Mouse (Mus musculus) adrenal gland, adult (tissue): ENCODE results near the gene Kcnq1.

Experiments used
- DNase-seq, 2 experiments: peaks; one replicate each; pipeline ENCODE4 v3.0.0; 2022 to 2023; ENCODE audit warnings: low spot score in 1 of 2; ENCODE audit not compliant: inconsistent age in 2 of 2

Gene Kcnq1

DNA sequence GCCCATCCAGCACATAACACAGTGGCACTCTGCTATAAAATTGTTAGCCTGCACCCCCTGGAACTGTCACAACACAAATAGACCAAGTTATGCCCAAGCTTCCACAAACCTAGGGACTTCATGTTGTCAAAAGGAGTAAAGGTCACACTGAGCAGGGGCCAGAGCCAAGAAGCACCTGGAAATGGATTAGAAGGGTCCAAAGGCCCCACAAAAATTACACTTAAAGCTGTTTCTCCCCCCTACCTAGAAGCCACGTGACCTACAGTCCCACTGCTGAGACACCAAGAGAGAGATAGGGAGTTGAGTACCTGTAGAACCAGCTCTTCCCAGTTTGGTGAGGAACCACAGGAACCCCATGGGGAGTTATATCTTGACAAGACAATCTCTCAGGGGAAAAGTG is 253.6 kb downstream of the Kcnq1 start:
- DNase-seq, result no peak

DNA sequence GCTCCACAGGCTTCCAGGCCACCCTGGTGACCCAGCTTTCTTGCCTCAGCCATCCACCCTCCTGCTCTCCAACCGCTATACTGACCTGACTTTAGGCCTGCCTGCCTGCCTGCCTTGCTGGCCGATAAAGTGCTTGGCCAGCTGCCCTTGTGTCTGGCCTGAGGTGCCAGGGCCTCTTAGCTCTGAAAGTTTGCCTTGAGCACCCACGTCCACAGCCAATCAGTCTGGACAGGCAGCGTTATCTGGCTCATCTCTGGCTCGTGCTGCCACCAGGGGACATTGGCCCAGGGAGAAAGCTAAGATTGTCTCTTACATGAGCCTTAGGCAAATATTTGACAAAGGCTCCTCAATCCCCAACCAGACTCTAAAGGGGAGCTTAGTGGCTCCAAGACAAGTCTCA is 254.6 kb downstream of the Kcnq1 start:
- DNase-seq, result no peak

DNA sequence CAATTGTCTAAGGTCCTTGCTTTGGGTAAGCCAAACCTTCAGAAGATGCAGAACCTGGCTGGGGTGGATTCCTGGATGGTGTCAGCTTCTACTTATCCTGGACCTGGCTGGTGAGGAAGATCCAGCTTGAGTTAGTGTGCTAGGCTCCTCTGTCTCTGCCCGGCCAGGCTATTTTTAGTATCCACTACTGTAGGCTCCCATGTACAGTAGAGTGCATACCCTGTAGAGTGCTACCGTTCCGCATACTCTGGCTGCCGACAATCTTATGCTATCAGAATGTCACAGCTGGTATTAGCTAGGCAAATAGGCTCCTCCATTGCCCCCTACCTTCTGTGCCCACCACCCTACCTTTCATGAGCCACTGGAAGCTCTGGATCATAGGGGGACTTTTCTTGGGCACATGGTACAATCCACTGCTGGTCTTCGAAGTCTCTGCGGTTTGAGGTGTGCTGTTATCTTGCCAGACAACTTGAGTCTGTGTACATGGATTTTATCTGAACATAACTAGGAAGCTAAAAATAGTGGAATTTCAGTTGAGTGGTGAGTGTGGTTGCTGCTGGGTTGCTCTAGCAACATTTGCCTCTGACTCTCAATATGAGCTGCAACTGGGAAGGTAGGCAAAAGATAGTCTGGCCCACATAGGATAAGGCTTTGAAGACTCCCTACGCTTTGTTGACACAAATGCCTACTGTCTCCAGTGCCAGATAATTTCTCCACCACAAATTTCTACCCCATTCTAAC is 258.1 kb downstream of the Kcnq1 start:
- no peak for DNase-seq

DNA sequence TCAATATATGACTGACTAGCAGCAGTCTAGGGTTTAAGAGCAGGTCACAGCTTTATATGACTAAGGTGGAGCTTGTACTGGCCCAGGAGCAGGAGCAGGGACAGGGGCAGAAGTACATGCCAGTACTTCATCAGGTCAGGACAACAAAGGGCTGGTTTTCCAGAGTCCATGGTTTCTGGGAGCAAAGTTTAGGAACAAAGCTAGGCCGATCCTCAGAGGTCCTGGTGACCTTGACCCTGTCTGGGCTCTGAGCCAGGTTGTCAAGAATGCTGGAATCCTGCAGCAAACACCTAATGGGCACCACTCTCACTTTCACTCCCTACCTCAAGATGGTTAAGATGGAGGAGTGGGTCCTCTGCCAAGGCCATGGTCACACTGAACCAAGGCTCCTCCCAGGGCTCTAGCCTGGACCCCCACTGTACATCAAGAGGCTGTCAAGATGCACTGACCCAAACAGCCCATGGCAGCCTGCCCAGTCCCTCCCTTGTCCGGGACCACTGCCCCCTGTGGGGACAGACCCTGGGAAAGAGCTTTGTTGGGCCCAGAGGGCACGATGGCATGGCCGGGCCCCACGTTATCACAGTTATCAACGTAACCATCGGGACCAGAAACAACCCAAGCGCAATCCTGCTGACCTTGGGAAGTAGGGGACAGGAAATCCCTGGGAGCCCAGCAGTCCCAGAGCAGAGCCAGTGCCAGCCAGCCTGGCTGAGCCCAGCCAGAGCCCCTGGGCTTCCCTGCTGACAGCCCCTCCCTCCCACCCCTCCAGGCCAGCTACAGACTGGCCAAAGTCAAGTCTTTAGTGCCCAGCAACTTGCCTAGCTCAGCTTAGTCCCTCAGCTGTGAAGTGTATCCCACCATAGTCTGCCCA is 259.0 kb downstream of the Kcnq1 start:
- peak; percentile 48 to 70 for DNase-seq

DNA sequence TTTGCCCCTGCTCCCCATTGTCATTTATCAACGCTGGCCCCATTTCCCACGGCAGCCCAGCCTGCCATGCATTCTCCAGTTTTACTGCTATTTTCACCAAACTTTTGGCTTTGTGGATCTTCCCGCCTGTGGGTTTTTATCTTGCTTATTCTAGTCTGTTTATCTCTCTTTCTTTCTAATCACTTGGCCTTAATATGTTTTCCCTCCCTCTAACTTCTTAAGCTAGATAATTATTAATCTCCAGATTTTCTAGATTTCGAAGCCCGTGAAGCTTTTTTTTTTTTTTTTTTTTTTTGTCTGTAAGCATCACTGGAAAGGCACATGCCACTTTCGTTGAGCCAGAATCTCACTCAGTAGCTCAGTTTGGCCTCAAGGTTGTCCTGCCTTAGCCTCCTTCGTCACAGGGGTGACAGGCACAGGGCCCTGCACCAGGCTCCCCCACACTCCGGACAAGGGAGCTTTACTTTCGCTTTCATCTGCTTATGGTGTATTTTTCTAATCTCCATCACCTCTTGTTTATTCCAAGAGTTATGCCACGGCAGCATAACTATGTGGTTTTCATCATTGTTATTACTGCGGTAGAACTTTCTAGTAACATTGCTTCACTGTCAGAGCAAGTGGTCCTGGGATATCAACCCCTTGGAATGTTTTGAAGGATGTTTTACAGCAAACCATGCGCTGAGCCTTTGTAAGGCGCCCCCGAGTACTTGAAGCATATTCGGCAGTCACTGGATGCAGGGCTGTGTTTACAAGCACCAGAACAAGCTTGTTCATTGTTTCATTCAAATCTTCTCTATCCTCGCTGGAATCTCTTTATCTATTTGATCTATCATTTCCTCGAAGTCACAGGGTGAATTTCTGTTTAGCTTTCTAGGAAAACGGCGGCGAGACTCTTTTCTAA is 261.5 kb downstream of the Kcnq1 start:
- DNase-seq, result peak; percentile 37 to 77

DNA sequence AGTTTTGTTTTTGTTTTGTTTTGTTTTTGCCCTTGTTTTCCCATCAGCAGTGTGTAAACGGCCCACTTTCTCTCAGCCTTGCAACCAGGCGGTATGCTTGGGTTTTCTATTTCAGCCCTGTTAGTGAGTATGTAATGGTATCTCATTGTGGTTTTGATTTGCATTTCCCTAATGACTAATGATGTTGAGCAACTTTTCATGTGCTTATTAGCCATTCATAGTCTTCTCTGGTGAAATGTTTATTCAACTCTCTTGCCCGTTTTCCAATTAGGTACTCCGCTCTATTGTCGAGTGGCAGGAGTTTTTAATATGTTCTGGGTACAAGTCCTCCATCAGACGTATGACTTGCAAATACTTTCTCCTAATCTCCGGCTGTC is 262.1 kb downstream of the Kcnq1 start:
- peak in 1 of 2 experiments; percentile 74 for DNase-seq

DNA sequence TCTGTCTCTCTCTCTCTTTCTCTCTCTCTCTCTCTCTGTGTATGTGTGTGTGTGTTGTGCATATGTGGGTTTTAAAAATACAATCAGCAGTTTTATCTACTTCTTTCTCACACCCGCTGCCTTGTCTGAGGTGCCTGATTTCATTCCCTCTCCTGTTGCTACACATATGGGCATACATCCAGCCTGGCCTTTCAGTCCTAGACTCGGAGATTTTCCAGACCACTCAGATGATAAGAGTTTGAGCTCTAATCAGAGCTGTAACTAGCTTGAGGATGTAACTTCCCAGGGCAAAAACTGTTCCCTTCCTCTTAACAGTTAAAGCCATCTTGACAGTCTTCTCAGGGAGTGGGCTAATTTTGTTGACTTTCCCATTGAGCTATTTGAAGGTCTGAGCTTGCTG is 265.2 kb downstream of the Kcnq1 start:
- no peak for DNase-seq

DNA sequence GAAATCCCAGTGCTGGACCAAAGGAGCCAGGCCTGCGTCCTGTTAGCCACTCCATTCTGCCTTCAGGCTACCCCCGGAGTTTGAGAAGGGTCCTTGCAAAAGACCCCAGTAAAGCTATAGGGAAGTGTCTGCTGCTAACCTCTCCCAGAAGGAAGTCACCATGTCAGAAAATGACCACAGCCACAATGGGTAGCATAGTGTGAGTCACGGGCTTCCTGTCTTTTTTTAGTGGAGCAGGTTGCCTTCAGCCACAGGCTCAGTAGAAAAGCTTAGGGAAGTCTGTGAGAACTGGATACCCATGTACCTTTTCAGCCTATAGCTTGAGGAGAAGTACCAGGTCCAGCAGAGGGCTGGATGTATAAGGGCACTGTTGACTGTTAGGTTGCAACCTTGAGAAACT is 267.1 kb downstream of the Kcnq1 start:
- DNase-seq, result no peak

DNA sequence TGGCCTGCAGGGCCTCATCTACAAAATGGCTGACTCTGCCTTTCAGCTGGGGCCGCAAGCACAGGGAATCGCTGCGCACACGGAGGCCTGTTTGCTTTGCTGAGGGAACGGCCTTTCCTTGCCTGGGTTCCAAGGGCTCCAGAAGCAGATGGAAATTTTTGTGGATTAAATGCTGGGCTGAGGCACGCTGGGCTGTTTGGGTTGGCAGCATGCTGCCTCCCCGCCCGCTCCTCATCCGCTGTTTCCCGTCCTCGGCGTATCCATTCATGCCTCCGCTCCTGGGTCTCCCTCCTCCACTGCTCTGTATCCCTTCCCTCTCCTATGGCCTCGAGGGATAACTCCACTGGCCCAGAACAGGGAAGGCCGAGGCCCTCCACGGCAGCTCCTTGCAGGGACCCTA is 269.8 kb downstream of the Kcnq1 start:
- DNase-seq, result no peak

DNA sequence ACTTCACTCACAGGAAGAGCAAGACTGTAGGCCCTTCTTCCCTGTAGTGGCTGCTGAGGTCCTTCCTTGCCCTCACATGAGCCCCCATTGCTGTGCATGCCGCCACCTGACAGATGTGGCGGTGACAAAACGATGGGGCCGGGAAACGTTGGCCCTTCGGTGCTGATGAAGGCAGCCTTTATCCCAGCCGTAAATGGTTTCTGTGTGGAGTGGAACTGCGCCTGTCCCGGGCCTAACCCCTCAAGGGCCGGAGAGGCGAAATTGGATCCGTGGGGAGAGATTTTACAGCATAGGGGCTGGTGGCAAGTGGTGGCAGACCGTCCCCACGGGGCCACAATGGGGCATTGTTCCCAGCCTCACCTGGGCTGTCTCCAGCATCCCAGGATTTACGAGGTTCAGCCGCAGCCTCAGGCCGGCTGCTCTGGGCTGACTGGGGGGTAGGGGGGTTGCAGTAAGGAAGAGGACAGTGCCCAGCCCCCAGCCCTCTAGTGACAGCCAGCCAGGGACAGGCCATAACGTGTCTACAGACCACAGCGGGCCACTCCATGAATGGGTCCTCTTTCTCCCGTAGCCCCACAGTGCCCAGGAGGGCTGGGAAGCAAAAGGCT is 274.4 kb downstream of the Kcnq1 start:
- DNase-seq, result no peak

DNA sequence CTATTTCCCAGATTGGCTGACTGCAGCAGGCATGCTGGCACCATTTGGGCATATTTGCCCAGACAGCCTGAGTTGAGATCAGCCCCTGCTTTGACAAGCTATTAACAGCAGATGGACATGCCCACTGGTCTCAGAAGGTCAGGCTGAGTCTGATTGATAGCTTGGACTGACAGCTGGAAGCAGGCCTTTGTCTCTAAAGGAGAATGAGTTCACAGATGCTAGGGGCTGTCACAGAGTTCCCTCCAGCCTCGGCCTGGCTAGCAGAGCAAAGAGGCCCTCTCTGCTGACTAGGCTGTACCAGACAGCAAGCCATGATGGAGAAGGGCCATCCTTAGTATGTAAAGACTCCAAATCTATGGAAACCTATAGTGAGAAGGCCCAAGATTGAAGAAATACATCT is 280.5 kb downstream of the Kcnq1 start:
- no peak for DNase-seq

DNA sequence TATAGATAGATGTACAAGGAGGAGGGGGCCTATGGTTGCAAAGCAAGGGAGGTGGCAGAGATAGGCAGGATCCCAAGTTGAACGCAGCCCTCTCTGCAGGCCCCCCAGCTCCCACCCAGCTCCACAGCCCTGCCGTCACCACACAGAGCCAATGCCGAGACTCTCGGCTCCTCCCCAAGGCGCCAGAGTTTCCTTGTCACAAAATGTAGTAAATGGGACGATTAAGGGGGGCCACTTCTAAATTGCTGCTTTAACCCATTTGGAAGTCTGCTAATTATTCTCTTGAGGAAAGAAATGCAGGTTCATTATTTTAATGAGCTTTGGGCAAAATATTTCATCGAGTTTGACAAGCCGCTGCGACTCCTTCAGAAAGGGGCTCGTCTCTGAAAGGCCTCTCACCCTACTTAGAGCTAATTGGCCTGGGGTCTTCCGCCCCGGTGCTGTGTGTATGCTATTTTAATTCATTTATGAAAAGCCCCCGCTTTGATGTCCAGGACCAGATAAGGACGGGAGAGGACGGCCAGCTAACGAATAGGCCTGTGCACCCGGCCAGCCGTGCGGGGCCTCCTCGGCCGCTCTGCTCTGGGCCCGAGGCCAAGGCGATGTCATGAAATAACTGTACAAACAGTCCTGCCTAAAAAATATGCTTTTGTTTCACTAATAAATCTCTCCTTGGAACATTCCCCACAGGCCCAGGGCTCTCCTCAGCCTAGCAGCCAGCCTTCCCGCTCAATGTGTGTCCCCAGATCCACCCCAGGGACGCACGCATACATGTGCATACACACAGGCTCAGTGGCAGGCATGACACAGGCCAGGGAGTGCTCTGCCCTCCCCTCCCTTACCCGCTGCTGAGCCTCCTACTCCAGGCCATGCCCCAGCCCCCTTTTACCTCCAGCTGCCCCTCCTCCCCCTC is 282.9 kb downstream of the Kcnq1 start:
- peak; percentile 92 to 94 for DNase-seq

DNA sequence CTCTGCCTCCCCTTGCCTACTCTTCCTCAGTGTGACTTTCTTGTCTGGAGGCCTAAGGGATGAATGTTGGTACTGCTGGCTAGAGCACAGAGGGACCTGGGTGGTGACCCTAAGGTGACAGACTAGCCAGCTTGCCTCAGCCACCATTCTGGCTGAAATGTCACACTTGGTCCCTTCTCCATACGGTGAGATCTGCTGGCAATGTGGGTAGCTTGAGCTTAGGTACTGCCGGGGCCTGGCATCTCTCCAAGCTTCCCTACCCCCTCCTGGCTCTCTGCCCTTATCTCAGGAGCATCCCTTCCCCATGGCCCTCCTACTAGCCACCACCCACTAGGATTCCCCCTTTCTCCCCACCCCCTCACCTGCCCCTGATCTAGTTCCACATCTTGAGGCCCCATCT is 283.7 kb downstream of the Kcnq1 start:
- DNase-seq, result peak in 1 of 2 experiments; percentile 38

DNA sequence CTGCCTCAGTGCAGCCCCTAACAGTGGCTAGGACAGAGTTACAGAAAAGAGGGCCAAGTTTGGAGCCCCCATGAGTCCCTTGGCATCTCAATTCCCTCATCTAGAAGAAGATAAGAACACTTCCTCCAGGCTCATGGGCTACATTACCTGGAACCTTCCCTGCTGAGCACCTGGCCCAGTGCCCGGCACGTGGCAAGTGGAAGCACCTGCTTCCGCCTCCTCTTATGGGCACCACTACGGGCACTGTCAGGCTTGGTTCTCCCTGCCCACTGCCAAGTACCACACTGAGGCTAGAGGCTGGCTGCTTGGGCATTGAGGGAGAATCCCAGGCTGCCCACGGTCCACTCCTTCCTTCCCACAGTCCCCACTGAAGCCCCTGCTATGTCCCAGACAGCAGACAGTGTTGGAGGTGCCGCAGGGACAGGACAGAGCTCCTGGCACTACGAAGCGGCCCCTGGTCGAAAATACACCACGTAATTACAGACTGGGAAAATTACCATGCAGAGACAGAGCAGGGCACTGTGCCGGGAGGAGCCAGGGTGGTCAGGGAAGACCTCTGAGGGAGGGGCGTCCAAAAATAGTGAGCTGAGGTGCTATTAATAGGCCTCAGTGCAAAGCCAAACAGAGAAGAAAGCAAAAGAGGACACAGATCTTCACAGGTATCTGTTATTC is 284.3 kb downstream of the Kcnq1 start:
- DNase-seq, result no peak

DNA sequence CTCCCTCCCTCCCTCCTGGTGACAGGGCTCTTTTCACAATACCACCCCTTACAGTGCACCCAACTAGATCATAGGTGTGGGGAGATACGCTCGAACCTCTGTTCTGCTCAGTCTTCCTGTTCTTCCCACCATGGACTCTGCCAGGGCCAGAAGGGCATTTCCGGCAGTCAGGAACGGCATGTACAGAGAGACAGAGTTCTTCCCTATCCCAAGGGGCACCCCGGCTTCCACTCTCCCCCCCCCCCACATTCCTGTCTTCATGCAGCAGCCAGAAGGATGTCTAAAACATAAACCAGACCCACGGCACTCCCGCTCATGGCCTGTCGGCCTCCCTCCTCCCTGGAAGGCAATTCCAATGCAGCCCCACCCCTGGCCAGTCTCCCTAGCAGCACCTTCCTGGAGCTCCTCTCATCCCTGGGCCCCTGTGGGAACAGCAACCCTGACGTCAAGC is 289.0 kb downstream of the Kcnq1 start:
- DNase-seq, result no peak

DNA sequence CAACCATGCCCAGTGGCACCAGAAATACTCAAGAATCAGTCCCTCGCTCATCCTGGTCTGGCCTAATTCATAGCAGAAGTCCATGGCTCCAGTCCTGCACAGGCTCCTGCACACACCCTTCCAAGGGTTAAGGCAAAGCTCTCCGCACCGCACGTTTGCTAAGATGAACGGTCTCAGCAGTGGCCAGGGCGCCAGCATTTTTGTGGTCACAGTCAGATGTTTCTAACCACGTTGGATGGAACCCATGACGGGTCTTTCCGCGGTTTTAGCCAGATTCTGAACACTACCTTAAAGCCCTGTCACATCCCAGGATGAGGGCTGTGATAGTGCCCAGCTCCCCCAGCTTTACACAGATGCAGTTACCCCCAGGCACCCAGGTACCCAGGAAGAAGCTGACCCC is 293.6 kb downstream of the Kcnq1 start:
- DNase-seq, result no peak

DNA sequence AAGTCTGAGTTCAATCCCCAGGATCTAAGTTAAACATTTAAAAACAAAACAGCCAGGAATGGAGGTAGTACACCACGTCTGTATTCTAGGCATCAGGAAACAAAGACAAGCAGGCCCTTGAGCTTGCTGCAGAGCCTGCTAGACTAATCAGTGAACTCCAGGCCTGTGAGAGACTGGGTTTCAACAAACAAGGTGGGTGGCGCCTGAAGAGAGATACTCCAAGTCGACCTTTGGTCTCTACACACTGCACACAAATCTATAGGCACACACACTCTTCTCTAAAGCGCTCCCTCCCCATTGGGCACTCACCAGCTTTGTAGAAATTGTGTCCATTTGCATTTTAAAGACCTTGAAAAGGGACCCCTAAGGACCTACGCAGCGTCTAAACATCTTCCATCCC is 294.4 kb downstream of the Kcnq1 start:
- DNase-seq, result no peak

DNA sequence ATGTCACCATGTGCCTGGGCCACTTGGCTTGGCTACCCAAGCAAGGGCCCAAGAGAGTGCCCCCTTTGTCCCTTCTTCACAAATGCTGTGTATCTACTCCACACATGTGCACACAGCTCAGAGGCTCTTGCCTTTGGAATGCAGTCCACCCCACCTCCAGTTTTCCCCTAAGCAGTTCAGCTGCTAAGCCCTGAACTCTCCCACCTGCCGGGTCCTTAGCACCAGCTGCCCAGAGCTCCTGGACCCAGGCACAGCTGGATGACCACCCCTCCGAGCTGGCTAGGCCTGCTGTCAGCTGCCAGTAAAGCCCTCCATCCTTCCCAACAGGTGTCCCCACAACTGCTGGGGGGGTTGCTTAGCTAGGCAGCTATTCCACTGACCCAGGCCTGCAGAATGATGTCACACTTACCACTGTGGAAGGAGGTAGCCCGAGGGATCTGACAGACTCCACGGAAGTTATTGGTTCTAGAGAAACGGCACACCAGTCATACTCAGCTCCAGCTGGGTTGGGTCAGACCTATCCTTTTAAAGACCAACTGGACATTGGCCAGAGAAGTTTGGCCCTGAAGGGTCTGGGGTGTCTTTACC is 295.4 kb downstream of the Kcnq1 start:
- no peak for DNase-seq

DNA sequence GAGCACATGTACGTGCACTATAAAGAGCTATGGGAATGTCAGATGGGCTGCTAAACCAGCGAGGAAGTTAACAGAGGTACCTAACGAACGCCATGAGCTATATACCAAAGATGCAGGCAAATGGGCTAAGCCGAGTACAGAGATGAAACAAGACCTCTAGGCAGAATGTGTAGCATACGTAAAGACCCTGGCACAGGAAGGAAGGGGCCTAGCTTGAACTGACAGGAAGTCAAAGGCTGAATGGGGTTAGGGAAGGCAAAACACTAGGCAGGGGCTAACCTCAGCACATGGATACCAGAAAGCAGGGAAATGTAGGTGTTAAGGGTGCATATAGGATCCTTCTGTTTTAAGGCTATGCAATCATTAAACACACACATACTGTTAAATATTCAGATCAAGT is 298.1 kb downstream of the Kcnq1 start:
- no peak for DNase-seq
